Mouse (Mus musculus): ENCODE data around the gene Olfr1314. TPM values are rescaled to one million over a fixed set of nuclear protein-coding genes. Genes with fewer than 3 reads are reported as not detected.

Gene Olfr1314
- not detected in 2 replicates for polyA plus RNA-seq (2012; rRNA removed)

DNA sequence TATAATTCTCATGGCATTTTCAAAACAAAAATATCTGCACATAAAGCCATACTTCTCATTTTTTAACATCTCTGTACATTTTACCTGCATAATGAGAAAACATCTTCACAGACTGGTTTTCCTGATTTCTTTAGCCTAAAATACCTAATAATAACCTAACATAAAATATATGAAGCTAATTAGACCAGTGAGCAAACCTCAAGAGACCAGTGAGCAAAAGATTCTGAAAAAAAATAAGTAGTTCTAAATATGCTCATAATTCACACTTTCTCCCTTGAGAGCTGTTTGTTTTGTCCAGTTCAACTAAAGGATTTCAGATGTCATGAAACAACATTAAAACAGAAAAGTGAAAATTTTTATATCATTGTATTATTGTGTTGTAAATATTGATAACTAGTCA lies at the start of gene Olfr1314:
Olfr1314 (minus strand) TSS at position 101 of the 400 bp plus-strand sequence.
- no peak for DNase-seq (ENCODE audit: low read depth)
- TF ChIP-seq CTCF (IDR thresholded peaks at IDR 0.05; ENCODE audit: borderline replicate concordance, extremely low read depth, insufficient read depth, insufficient read length): no peak
- TF ChIP-seq POLR2A (IDR thresholded peaks at IDR 0.05; ENCODE audit: borderline replicate concordance, extremely low read depth, insufficient read depth, insufficient read length, poor library complexity, severe bottlenecking): no peak

DNA sequence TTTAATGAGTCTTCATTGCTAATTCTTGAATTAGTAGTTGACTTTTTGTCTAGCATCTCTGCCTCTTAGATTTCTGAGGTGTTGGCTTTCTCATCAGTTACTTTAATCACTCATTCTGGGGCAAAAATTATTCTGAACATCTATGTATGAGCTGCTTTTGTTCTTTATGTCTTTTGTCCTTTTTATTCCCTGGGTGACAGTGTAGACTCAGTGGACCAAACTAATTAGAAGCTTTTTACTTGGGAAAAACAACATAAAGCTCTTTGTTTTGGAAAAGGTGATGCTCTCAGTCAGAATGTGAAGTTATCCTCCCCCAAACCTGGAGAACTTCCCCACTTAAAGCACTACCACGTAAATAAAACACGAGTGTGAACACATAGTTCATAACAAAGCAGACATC lies 43.4 kb upstream of the Olfr1314 start, which contains the start of gene Olfr1317:
Olfr1317 (plus strand) TSS at position 301 of the 400 bp plus-strand sequence.
- no peak for TF ChIP-seq CTCF (IDR thresholded peaks at IDR 0.05; ENCODE audit: borderline replicate concordance, extremely low read depth, insufficient read depth, insufficient read length)
- TF ChIP-seq POLR2A (IDR thresholded peaks at IDR 0.05; ENCODE audit: borderline replicate concordance, extremely low read depth, insufficient read depth, insufficient read length, poor library complexity, severe bottlenecking): no peak
- DNase-seq (ENCODE audit: low read depth): no peak

DNA sequence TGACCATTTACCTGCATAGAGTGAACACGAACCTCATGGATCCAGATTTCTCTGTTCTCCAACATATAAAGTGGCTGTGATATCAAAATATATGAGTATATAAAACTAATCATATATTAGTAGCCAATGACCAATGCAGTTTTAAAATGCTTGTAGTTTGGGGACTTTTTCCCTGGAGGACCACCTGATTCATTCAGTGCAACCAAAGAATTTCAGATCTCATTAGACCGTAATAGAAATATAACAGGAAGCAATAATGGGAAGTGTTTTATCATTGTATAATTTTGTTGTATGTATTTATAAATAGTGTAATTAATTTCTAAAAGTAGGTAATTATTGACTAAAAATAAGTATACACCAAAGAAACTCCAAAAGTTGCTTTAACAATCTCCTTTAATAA lies 38.3 kb upstream of the Olfr1314 start, which contains the start of gene Olfr1316:
Olfr1316 (minus strand) TSS at position 101 of the 400 bp plus-strand sequence.
- no peak for DNase-seq (ENCODE audit: low read depth)
- TF ChIP-seq CTCF (IDR thresholded peaks at IDR 0.05; ENCODE audit: borderline replicate concordance, extremely low read depth, insufficient read depth, insufficient read length): no peak

DNA sequence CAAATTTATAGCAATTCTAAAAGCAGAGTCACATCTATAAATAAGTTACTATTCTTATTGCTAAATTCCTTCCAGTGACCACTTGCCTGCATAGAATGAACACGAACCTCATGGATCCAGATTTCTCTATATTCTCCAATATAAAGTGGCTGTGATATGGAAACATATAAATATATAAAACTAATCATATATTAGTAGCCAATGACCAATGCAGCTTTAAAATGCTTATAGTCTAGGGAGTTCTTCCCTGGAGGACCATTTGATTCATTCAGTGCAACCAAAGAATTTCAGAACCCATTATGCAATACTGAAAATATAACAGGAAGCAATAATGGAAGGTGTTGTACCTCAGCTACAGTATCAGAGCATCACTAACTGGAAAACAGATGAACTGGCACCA lies 18.8 kb upstream of the Olfr1314 start, which contains the start of gene Olfr1315-ps1:
Olfr1315-ps1 (minus strand) TSS at position 101 of the 400 bp plus-strand sequence.
- no peak for DNase-seq (ENCODE audit: low read depth)
- no peak for TF ChIP-seq CTCF (IDR thresholded peaks at IDR 0.05; ENCODE audit: borderline replicate concordance, extremely low read depth, insufficient read depth, insufficient read length)
- TF ChIP-seq POLR2A (IDR thresholded peaks at IDR 0.05; ENCODE audit: borderline replicate concordance, extremely low read depth, insufficient read depth, insufficient read length, poor library complexity, severe bottlenecking): no peak

DNA sequence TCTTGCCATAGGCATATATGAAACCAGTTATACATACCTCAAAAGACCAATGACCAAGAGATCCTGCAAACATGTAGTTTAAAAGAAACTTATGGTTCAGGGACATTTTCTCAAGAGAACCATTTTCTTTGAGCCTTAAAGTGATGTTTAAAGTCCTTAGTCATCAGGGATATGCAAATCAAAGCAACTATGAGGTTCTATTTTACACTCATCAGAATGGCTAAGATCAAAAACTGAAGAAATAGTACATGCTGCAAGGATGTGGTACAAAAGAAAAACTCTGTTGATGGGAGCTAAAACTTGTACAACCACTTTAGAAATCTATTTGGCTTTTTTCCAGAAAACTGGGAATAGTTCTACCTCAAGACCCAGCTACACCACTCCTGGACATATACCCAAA lies 18.8 kb downstream of the Olfr1314 start, which contains the start of gene Olfr1313:
Olfr1313 (minus strand) TSS at position 101 of the 400 bp plus-strand sequence.
- no peak for TF ChIP-seq CTCF (IDR thresholded peaks at IDR 0.05; ENCODE audit: borderline replicate concordance, extremely low read depth, insufficient read depth, insufficient read length)
- TF ChIP-seq POLR2A (IDR thresholded peaks at IDR 0.05; ENCODE audit: borderline replicate concordance, extremely low read depth, insufficient read depth, insufficient read length, poor library complexity, severe bottlenecking): no peak

DNA sequence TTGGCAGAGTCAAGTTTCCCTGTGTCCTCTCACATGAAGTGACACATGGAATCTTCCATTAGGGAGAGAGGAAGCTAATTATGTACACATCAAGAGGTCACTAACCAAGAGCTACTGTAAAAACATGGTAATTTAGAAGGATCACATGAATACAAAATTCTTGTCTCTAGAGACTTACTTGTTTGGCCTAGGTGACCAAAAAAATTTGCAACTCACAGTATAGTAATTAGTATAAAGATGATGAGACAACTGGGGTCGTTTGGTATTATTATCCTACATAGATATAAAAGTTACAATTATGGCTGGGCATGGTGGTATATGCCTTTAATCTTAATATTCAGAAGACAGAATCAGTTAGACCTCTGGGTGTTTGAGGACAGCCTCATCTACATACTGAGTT lies 46.4 kb downstream of the Olfr1314 start, which contains the start of gene Olfr1312:
Olfr1312 (minus strand) TSS at position 101 of the 400 bp plus-strand sequence.
- DNase-seq (ENCODE audit: low read depth): no peak
- TF ChIP-seq CTCF (IDR thresholded peaks at IDR 0.05; ENCODE audit: borderline replicate concordance, extremely low read depth, insufficient read depth, insufficient read length): no peak
- no peak for TF ChIP-seq POLR2A (IDR thresholded peaks at IDR 0.05; ENCODE audit: borderline replicate concordance, extremely low read depth, insufficient read depth, insufficient read length, poor library complexity, severe bottlenecking)

More for the DNA sequence above, 18.8 kb downstream of the Olfr1314 start, which contains the start of gene Olfr1313:
- DNase-seq (ENCODE audit: low read depth): no peak

Other genes with a start within 250 kb of the Olfr1314 start
- gene Olfr1305, start 219.6 kb downstream of the Olfr1314 start, polyA plus RNA-seq (2012; rRNA removed): not detected in 2 replicates
- not detected in 2 replicates for gene Olfr1306, start 180.5 kb downstream of the Olfr1314 start, polyA plus RNA-seq (2012; rRNA removed)
- not detected in 2 replicates for gene Olfr1307, start 147.3 kb downstream of the Olfr1314 start, polyA plus RNA-seq (2012; rRNA removed)
- not detected in 2 replicates for gene Olfr1308, start 131.8 kb downstream of the Olfr1314 start, polyA plus RNA-seq (2012; rRNA removed)
- gene Olfr1309, start 106.5 kb downstream of the Olfr1314 start, polyA plus RNA-seq (2012; rRNA removed): not detected in 2 replicates
- not detected in 2 replicates for gene Olfr1310, start 84.1 kb downstream of the Olfr1314 start, polyA plus RNA-seq (2012; rRNA removed)
- not detected in 2 replicates for gene Olfr1311, start 72.4 kb downstream of the Olfr1314 start, polyA plus RNA-seq (2012; rRNA removed)
- gene Olfr1312, start 46.5 kb downstream of the Olfr1314 start, polyA plus RNA-seq (2012; rRNA removed): 0.03 TPM in 1 of 2 replicates, not detected in the other
- not detected in 2 replicates for gene Olfr1313, start 18.9 kb downstream of the Olfr1314 start, polyA plus RNA-seq (2012; rRNA removed)
- not detected in 2 replicates for gene Olfr1315-ps1, start 18.7 kb upstream of the Olfr1314 start, polyA plus RNA-seq (2012; rRNA removed)
- gene Olfr1316, start 38.2 kb upstream of the Olfr1314 start, polyA plus RNA-seq (2012; rRNA removed): 0.01 and 0.05 TPM in 2 replicates
- gene Olfr1317, start 43.5 kb upstream of the Olfr1314 start, polyA plus RNA-seq (2012; rRNA removed): not detected in 2 replicates
- not detected in 2 replicates for gene Olfr1318, start 57.4 kb upstream of the Olfr1314 start, polyA plus RNA-seq (2012; rRNA removed)
- gene Lpcat4, start 142.7 kb upstream of the Olfr1314 start, polyA plus RNA-seq (2012; rRNA removed): 56.2 and 59.4 TPM in 2 replicates
- not detected in 2 replicates for gene Nutm1, start 162.5 kb upstream of the Olfr1314 start, polyA plus RNA-seq (2012; rRNA removed)
- gene Nop10, start 165.1 kb upstream of the Olfr1314 start, polyA plus RNA-seq (2012; rRNA removed): 95.9 and 145 TPM in 2 replicates
- gene Slc12a6, start 169.0 kb upstream of the Olfr1314 start, polyA plus RNA-seq (2012; rRNA removed): 48.3 and 52.9 TPM in 2 replicates
- not detected in 2 replicates for gene Gm21985, start 169.5 kb upstream of the Olfr1314 start, polyA plus RNA-seq (2012; rRNA removed)

Data from brain, embryonic 14.5 days (tissue).